Mouse (Mus musculus) effector memory CD4-positive, alpha-beta T cell, adult 5 months (primary cell): Measurements from ENCODE around the gene Dock3. TPM values are rescaled to one million over a fixed set of nuclear protein-coding genes. Genes with fewer than 3 reads are reported as not detected.

Experiments used
- polyA plus RNA-seq: library from polyadenylated mRNA; unstranded; fragments of 100-300 nt; shearing (Covaris generic); gene quantifications from one replicate; pipeline ENCODE4 v1.2.1, GENCODE M21; 2017

The Dock3 gene
- polyA plus RNA-seq, result 0.60 TPM

DNA sequence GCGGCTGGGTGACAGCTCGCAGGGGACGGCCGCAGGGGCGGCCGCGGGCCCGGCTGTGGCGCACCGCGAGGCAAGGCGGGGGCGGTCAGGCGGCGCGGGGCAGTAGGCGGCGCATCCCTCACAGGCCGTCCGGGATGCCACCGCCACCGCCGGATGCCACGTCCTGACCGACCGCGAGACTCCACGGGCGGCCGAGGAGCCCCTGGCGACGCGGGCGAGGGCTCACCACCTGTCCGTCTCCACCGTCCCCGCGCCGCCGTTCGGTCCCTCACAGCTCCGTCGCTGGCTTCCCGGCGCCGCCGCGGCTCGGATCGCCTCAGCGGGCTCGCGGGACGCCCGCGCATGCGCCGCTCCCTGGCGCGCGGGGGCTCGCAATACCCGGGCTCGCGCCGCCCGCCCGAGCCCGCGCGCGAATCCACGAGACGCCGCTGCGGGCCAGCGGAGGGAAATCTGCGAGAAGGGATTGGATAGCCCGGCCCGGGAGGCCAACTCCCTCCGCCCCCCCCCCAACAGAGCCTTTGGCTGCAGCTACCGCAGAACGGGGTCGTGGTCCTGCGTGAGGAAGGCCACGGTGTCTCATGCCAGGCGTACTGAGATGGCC, at the start of gene Dock3:
Dock3 (minus strand) TSS at position 371 of the 601 bp plus-strand sequence.

GRCm38 (mm10) chr9:106891829-106892551, 339.7 kb downstream of the Dock3 start, which contains the start of gene Manf:
TSS of gene Manf (minus strand) at chr9:106891979.

DNA sequence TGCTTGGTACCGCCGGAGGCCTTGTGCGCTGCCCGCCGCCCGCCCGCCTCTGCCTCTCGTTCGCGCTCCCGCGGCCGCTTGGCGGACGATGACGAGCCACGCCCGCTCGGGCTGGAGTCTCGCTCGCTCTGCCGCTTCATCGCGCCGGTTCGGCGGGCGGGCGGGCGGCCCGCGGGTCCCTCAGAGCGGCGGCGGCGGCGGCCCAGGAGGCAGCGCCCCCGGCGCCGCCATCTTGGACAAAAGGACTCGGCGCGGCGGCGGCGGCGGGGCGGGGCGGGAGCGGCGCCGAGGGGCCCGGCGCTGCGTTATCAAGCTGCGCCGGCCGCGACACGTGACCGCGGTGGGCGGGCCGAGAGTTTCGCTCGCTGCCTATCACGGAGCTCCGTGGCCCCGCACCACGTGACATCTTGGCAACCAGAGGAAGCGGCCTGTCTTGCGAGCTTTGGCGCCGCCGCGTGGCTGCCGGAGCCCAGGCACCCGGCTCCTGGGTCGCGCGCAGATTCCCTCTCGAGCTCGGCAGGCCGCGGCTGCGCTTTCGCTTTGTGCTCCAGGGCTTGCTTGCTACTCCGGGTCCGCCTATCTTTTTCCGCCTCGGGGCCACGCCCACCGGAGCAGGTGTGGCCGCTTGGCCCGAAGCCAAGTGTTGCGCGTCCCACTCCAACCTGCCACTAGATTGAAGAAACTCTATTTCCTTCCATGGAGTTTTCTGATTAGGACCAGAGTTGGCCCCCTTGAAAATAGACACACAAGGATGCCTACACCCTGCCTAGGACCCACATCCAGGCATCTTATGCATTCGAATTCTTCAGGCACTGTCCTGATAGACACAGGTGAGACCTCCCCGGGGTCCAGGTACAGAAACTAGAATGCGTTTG, 344.6 kb downstream of the Dock3 start, which contains the start of gene Rbm15b:
Rbm15b (minus strand) TSS at position 601 of the 875 bp plus-strand sequence.

Other genes starting within 250 kb of the Dock3 start
- 97.6 TPM for gene Mapkapk3, start 58.0 kb upstream of the Dock3 start, polyA plus RNA-seq
- 167 TPM for gene Cish, start 64.1 kb upstream of the Dock3 start, polyA plus RNA-seq
- gene Hemk1, start 106.4 kb upstream of the Dock3 start, polyA plus RNA-seq, result 6.2 TPM
- 0.34 TPM for gene 6430571L13Rik, start 108.7 kb upstream of the Dock3 start, polyA plus RNA-seq
- 0.09 TPM for gene Cacna2d2, start 167.7 kb upstream of the Dock3 start, polyA plus RNA-seq